Mouse (Mus musculus) cerebellum, postnatal 36 days (tissue): ENCODE data around the gene Bad.
"Not testable (repeated sequence)": the region's sequence is repeated elsewhere in the genome, so short reads cannot be mapped to it uniquely, and the experiment has no call there.

Source experiments
- DNase-seq, 2 experiments: peaks; one replicate each; pipeline ENCODE4 v3.0.0; 2021 to 2022; ENCODE audit warnings: mixed read lengths in 2 of 2

Gene Bad

DNA sequence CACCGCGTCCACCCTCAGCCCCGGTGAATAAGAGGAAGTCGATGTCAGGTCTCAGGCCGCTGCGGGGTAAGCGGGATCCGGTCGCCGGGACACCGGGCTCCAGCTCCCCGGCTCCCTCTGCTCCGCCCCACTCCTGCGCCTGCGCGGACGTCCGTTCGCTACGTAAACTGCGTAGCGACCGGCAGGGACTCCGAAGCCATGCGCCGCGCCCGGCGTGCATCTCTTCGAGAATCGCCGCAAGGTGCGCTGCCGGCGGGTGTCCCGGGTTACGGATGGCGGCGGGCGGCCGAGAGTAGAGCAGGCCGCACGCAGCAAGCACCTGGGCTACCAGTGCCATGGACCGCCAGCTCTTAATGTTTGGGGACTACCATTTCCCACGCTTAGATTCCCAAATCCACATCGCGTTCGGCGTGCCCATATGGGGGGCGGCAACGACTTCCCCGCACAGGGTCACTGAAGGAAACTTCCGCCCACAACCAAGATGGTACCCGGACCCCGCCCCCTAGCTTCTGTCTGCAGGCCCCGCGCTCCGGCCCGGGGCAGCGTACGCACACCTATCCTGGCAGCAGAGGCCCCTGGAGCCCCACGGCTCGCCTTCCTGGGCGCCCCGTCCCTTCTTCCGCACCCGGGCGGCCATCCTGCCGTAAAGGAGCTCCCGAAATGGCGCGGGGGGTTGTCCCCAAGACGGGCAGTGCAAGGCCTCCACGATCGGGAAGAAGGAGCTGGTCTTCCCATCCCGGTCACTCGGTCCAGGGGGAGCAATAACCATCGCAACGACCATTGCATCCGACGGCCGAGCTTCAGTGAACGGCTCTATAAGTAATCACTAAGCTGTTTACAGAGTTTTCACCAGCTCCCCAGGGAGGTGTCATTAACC lies at the start of gene Bad:
Gene Bad (plus strand): TSS at position 490 of the 877 bp plus-strand sequence.
- DNase-seq, result peak; percentile 93 to 95

GRCm38 (mm10) chr19:6892512-6892911 lies 49.1 kb upstream of the Bad start:
- DNase-seq, result no peak

GRCm38 (mm10) chr19:6893731-6894451 lies 47.8 kb upstream of the Bad start:
- DNase-seq, result no peak

GRCm38 (mm10) chr19:6895608-6896305 lies 45.9 kb upstream of the Bad start:
- not testable (repeated sequence) for DNase-seq

DNA sequence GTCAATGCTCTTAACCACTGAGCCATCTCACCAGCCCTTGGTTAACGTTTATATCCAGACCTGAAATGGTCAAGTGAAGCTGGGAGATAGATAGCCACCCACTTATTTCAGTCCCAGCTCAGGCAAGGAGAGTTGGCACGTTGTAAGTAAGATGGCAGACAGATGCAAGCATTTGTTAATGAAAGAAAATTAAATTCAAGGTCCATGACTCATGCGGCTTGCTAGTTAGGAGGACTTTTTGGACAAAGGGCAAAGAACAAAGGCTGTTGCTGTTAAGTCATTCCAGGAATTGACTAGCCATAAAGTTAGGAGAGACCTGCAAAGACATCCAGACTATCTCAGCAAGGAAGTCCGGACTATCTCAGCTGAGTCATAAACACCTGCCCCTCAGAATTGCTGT lies 42.0 kb upstream of the Bad start:
- no peak for DNase-seq

- DNase-seq, result no peak
Observed at GRCm38 (mm10) chr19:6903031-6903430, 38.6 kb upstream of the Bad start.

DNA sequence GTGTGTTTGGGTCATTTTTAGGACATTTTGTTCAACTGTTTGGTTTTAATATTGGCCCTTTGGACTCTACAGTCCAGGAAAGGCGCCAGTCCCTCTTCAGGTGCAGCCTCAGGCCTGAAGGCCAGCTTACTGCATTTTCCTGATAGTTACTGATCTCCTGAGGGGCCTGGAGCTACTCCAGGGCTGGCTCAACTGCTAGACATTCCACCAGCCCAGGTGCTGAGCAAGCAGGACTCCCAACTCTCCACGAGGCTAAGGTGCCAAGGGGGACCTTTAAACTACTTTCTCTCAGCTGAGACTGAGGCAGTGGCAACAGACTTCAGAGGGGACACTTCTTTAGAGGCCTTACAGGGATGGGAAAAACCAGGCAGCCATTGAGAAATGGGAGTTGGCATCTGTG lies 36.8 kb upstream of the Bad start:
- no peak for DNase-seq

DNA sequence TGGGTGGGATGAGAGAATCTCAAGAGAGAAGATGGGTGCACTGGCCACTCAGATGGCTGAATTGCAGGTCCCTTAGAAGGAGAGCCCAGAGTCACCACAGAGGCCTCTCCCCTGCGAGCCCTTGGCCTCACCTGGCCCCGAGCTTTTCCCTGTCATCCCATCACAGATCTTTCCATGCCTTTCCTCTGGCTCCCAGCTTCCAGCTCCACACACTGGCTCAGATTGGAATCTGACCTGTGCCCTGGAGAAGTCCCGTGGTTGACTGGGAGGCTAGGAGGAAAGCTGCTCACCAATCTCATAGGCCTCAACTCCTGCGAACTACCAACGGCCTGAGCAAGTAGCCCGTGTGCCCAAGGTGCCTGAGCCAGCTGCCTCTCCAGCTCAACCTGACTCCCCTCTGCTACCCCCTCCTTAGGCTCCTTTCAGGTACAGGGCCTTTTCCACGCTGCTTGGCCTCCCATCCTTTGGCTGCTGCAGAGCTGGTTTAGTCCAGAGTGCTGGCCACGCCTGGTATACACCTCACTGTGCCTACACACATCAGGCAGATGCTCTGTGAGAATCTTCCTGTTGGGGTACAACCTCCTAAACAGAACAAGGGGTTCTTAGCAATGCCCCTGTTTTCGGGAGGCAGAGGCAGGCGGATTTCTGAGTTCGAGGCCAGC lies 36.0 kb upstream of the Bad start:
- DNase-seq, result no peak

- DNase-seq, result no peak
Observed at GRCm38 (mm10) chr19:6906199-6906598, 35.5 kb upstream of the Bad start.

DNA sequence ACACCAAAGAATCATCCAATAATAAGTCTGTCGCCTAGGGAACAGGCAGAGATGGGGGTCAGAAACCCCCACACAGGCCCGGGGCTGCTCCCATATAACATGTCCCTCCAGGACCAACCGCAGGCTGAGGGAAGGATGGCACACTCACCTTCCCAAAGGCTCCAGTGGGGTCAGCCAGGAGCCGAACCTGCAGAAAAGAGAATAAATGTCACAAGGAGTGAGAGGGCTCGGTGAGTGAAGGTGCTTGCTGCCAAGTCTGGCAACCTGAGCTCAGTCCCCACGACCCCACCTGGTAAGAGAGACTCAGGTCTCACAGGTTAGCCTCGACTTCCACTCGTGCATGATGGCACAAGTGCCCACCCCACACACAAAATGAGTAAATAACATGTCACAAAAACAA lies 34.6 kb upstream of the Bad start:
- DNase-seq, result no peak

- no peak for DNase-seq
Observed at GRCm38 (mm10) chr19:6907811-6908540, 33.7 kb upstream of the Bad start.

DNA sequence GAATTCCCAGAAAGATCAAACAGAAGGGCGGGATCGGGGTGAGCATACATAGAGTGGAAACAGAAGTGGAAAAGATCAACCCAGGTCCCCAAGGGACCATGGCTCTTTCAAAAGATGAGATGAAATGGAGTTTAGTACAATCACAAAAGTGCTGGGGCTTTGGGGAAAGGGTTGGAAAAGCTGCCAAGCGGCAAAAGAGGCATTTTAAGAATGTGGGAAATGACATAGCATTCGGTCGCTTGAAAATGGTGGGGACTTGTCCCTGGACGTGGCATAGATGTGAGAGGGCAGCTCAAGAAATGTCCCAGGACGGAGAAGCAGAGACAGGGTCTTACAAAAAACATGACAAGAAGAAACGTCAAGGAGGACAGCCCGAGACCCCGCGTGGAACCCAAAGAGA lies 32.6 kb upstream of the Bad start:
- no peak for DNase-seq

DNA sequence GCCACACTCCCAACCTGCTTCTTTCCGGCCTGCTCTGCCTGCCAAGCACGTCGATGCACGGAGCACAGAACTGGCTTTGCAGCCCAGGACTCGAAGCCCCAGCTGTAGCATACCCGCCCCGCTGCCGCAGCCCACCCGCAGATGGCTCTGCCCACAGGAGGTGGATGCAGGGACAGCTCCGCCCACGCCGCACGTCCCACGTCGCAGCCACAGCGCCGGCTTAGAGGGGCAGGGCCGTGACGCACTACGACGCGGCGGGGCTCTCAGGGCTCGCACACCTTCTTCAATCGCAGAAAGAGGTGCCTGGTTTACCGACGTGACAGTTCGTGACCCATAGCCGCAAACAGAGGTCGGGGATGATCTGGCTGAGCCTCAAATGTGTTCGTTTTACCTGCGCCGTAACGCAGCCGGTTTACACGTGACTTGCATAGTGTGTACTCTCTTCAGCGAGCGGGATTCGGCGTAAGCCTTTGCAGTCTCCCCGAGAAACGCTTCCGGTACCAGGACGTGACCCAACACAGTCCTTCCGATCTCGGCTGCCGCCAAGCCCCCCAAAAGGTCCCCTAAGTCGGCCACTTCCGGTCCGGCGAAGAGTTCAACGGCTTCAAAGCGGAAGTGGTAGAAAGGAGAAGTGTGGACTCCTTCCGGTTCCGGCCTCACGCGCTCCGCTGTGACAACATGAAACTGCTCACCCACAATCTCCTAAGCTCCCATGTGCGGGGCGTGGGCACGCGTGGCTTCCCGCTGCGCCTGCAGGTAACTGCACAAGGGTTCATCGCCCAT lies 32.0 kb upstream of the Bad start, which contains the start of the genes Trmt112 and Prdx5:
Gene Trmt112 (plus strand): TSS at position 192 of the 783 bp plus-strand sequence.
Gene Prdx5 (minus strand): TSS at position 600 of the 783 bp plus-strand sequence.
- DNase-seq, result peak; percentile 85 to 90

- not testable (repeated sequence) for DNase-seq
Observed at GRCm38 (mm10) chr19:6910306-6910705, 31.4 kb upstream of the Bad start.

DNA sequence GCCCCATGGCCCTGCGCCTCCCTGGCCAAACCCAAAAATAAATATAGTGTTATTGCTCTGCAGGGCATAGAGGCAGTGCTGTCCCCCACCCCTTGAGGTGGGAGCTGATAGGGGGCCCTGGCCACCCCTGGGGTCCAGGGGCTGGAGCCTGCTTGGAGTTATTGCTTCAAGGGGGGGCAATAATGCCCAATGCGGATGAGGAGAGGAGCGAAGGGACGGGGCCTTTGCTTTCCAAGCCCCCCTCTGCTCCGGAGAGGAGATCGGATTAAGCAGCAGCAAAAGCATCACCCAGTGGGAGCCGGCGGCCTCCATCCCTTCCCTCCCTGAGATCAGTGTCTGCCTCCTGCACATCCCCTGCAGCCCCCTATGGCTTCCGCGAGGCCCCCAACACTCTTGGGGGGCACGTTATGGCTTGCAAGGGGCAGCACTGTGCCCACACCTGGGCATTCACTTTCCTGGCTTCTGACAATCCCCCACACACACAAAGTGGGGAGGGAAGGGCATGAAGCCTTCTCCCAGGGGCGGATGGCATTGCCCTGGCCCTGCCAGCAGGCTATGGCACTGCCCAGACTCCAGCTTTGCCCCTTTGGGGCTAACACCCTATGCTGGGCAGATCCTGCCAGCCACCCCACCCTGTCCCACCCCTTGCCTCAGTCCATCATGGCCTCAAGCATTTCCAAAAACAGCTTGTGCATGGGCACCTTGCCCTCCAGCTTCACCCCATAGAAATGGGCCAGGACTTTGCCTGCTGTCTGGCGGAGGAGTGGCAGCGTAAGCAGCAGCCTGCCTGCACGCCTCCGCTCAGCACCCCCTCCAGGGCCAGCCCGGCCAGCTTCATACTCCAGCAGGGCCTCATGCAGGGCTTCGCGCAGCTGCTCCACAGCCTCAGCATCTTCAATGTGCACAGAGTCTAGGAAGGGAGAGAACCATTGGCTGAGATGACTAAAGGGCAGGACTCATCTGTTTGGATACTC lies 30.3 kb upstream of the Bad start:
- no peak for DNase-seq

GRCm38 (mm10) chr19:6912205-6912970 lies 29.3 kb upstream of the Bad start:
- no peak for DNase-seq

DNA sequence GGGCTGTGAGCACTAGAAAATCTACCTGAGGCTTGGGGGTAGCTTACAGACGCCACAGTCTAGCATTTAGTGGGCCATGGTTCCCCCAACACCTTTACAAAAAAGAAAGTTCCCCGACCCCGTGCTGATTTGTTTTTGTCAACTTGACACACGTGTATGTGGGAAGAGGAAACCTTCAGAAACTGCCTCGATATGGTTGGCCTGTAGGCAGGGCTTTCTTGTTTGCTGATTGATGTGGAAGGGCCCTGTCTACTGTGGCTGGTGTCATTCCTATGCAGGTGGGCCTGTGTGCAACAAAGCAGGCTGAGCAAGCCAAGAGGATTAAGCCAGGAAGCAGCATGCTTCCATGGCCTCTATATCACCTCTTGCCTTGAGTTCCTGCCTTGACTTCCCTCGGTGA lies 28.6 kb upstream of the Bad start:
- DNase-seq, result no peak

DNA sequence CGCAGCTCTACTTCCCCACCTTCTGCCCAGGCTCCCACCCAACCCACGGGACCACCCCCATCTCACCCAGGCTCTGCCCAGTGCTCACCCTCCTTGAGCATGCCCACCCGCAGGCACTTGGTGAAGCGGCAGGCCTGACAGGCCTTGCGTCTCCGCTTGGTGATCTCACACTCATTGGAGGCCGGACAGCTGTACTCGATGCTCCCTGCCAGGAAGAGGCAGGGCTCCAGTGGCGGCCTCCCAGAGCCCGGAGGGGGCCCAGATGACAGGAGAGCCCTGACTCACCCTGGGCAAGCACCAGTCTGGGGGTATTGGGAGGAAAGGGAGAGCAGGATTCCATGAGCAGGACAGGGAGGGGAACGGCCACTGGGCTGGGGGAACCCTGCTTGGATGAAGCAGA lies 27.7 kb upstream of the Bad start:
- DNase-seq, result no peak

- no peak for DNase-seq
Observed at GRCm38 (mm10) chr19:6914540-6914939, 27.1 kb upstream of the Bad start.
